Mouse (Mus musculus) stomach, embryonic 14.5 days (tissue): ENCODE data around the gene Trim40. TPM values are rescaled to one million over a fixed set of nuclear protein-coding genes. Genes with fewer than 3 reads are reported as not detected.

Source experiments
- ATAC-seq: fragments of 200-750 bp; cut with Nextera tagmentation; 2 replicates; pipeline ENCODE4 v1.8.0; 2017; ENCODE audit warnings: low read depth, moderate TSS enrichment; ENCODE audit not compliant: insufficient number of reproducible peaks, insufficient read depth, low FRiP score
- H3K27ac ChIP-seq: fragments of 300-500 bp; sonication (generic); 2 replicates; pipeline ENCODE4 v1.5.1; 2014; ENCODE audit warnings: mild to moderate bottlenecking, low read length, moderate library complexity, mixed read lengths
- H3K27me3 ChIP-seq: fragments of 300-500 bp; sonication (generic); 2 replicates; pipeline ENCODE4 v1.6.1; 2014; ENCODE audit warnings: low read length, control low read depth, mixed read lengths; ENCODE audit not compliant: control insufficient read depth, insufficient read depth
- H3K36me3 ChIP-seq: fragments of 300-500 bp; sonication (generic); 2 replicates; pipeline ENCODE4 v1.6.1; 2014; ENCODE audit warnings: mild to moderate bottlenecking, control low read depth, low read length, moderate library complexity, mixed read lengths; ENCODE audit not compliant: control insufficient read depth, insufficient read depth
- H3K4me1 ChIP-seq: fragments of 300-500 bp; sonication (generic); 2 replicates; pipeline ENCODE4 v1.6.1; 2014; ENCODE audit warnings: low read length, control low read depth, mixed read lengths; ENCODE audit not compliant: control insufficient read depth, insufficient read depth
- H3K4me2 ChIP-seq: fragments of 300-500 bp; sonication (generic); replicated peaks from 2 replicates; pipeline ENCODE4 v1.6.1; 2014; ENCODE audit warnings: low read depth, low read length, control low read depth
- H3K4me3 ChIP-seq: fragments of 300-500 bp; sonication (generic); 2 replicates; pipeline ENCODE4 v1.5.1; 2014; ENCODE audit warnings: low read depth, low read length, control low read depth
- H3K9ac ChIP-seq: fragments of 300-500 bp; sonication (generic); replicated peaks from 2 replicates; pipeline ENCODE4 v1.6.1; 2014; ENCODE audit warnings: low read depth, mild to moderate bottlenecking, control low read depth, low read length, moderate library complexity, mixed read lengths
- H3K9me3 ChIP-seq: fragments of 300-500 bp; sonication (generic); 2 replicates; pipeline ENCODE4 v1.6.1; 2016; ENCODE audit warnings: low read depth, low read length, control low read depth; ENCODE audit not compliant: control insufficient read depth
- WGBS: fragments of 180-500 bp; shearing (Covaris S2); extraction: QIAGEN DNeasy Blood & Tissue Kit; methylation state at CpG from one replicate; pipeline ENCODE4 v1.1.7; 2014; 5-methylcytosine and 5-hydroxymethylcytosine counted together
- polyA plus RNA-seq: library from polyadenylated mRNA; unstranded; fragments of >200 nt; fragmentation: Nextera tagmentation; extraction: Ambion mirVana; gene quantifications from 2 replicates; pipeline ENCODE4 v1.2.1, GENCODE M21; 2014

Gene Trim40
- polyA plus RNA-seq, 1 experiment from 2014 or later = not detected

GRCm38 (mm10) chr17:36840961-36841445 lies 48.9 kb downstream of the Trim40 start:
- no peak overlapping the region for H3K4me2 ChIP-seq
- no peaks in the 10 kb centered on the region for H3K9me3 ChIP-seq
- no peak overlapping the region for H3K9ac ChIP-seq
- H3K27ac ChIP-seq = no peak overlapping the region
- no peaks in the 10 kb centered on the region for H3K36me3 ChIP-seq
- no peaks in the 10 kb centered on the region for H3K27me3 ChIP-seq
- H3K4me1 ChIP-seq = peaks cover 11% of the 10 kb centered on the region; the same call in 1 of the 2 replicates
- ATAC-seq = no peak
- H3K4me3 ChIP-seq = no peak overlapping the region

GRCm38 (mm10) chr17:36839931-36840330 lies 50.0 kb downstream of the Trim40 start:
- no peak overlapping the region for H3K9ac ChIP-seq
- no peak overlapping the region for H3K4me3 ChIP-seq
- no peaks in the 10 kb centered on the region for H3K27me3 ChIP-seq
- H3K4me1 ChIP-seq = peaks cover 11% of the 10 kb centered on the region; the same call in 1 of the 2 replicates
- no peaks in the 10 kb centered on the region for H3K9me3 ChIP-seq
- 86% methylated on average over 3 of the region's 3 CpGs for WGBS
- no peak for ATAC-seq
- no peaks in the 10 kb centered on the region for H3K36me3 ChIP-seq
- no peak overlapping the region for H3K4me2 ChIP-seq
- no peak overlapping the region for H3K27ac ChIP-seq

GRCm38 (mm10) chr17:36839001-36839400 lies 50.9 kb downstream of the Trim40 start:
- no peak overlapping the region for H3K27ac ChIP-seq
- no peaks in the 10 kb centered on the region for H3K36me3 ChIP-seq
- no peak for ATAC-seq
- WGBS = 79% methylated on average over 5 of the region's 5 CpGs
- no peak overlapping the region for H3K4me3 ChIP-seq
- H3K27me3 ChIP-seq = no peaks in the 10 kb centered on the region
- no peaks in the 10 kb centered on the region for H3K9me3 ChIP-seq
- no peak overlapping the region for H3K9ac ChIP-seq
- H3K4me1 ChIP-seq = peaks cover 11% of the 10 kb centered on the region; the same call in 1 of the 2 replicates
- H3K4me2 ChIP-seq = no peak overlapping the region

GRCm38 (mm10) chr17:36836874-36837647 lies 52.9 kb downstream of the Trim40 start, which contains the start of gene Trim26:
TSS of gene Trim26 (plus strand) at chr17:36837134.
- H3K4me2 ChIP-seq = peak within 1 kb of the TSS; percentile 54
- H3K9ac ChIP-seq = peak within 1 kb of the TSS; percentile 82
- H3K27me3 ChIP-seq = no peaks in the 10 kb centered on the region
- H3K9me3 ChIP-seq = no peaks in the 10 kb centered on the region
- WGBS = 1% methylated on average over 57 of the region's 58 CpGs
- peak; percentile 98 for ATAC-seq
- peak within 1 kb of the TSS; percentile 97 for H3K27ac ChIP-seq
- no peaks in the 10 kb centered on the region for H3K36me3 ChIP-seq
- peaks cover 11% of the 10 kb centered on the region; the same call in 1 of the 2 replicates for H3K4me1 ChIP-seq
- H3K4me3 ChIP-seq = peak within 1 kb of the TSS; percentile 72

GRCm38 (mm10) chr17:36836427-36836812 lies 53.5 kb downstream of the Trim40 start:
- Histone ChIP-seq H3K27ac (peak overlapping the region; percentile 97), H3K27me3 (no peaks in the 10 kb centered on the region), H3K9me3 (no peaks in the 10 kb centered on the region), H3K4me1 (peaks cover 11% of the 10 kb centered on the region; the same call in 1 of the 2 replicates), H3K36me3 (no peaks in the 10 kb centered on the region), H3K4me3 (peak overlapping the region; percentile 72), H3K4me2 (peak overlapping the region; percentile 52), H3K9ac (0 out of 2 replicates have a peak overlapping the region, but pooled peaks have one; percentile 19)
- ATAC-seq = peak; percentile 2; the same call in 1 of the 2 replicates
- WGBS = 17% methylated on average over 3 of the region's 3 CpGs

GRCm38 (mm10) chr17:36835591-36836426 lies 54.1 kb downstream of the Trim40 start:
- no peaks in the 10 kb centered on the region for H3K27me3 ChIP-seq
- peak overlapping the region; percentile 52 for H3K4me2 ChIP-seq
- 29% methylated on average over 12 of the region's 12 CpGs for WGBS
- no peak for ATAC-seq
- H3K9me3 ChIP-seq = no peaks in the 10 kb centered on the region
- no peak overlapping the region; the same call in 1 of the 2 replicates for H3K4me3 ChIP-seq
- peak overlapping the region; percentile 97 for H3K27ac ChIP-seq
- H3K4me1 ChIP-seq = peaks cover 11% of the 10 kb centered on the region; the same call in 1 of the 2 replicates
- H3K36me3 ChIP-seq = no peaks in the 10 kb centered on the region
- H3K9ac ChIP-seq = no peak overlapping the region

- no peak for ATAC-seq
- Histone ChIP-seq H3K4me3 (no peak overlapping the region), H3K4me2 (no peak overlapping the region), H3K9me3 (no peaks in the 10 kb centered on the region), H3K27me3 (no peaks in the 10 kb centered on the region), H3K4me1 (peaks cover 7% of the 10 kb centered on the region; the same call in 1 of the 2 replicates), H3K36me3 (no peaks in the 10 kb centered on the region), H3K27ac (no peak overlapping the region), H3K9ac (no peak overlapping the region)
- 45% methylated on average over 4 of the region's 4 CpGs for WGBS
Measured at GRCm38 (mm10) chr17:36832694-36833093, 57.2 kb downstream of the Trim40 start.
